Mouse (Mus musculus) right cerebral cortex, postnatal 14 days (tissue): ENCODE data around the gene Olfr313.
A peak's percentile ranks its signal among the peaks of the same experiment; 100 is the strongest.
"Not testable (repeated sequence)": the region's sequence is repeated elsewhere in the genome, so short reads cannot be mapped to it uniquely, and the experiment has no call there.

Experiments used
- DNase-seq: peaks from one replicate; pipeline ENCODE4 v3.0.0; 2022

The Olfr313 gene

DNA sequence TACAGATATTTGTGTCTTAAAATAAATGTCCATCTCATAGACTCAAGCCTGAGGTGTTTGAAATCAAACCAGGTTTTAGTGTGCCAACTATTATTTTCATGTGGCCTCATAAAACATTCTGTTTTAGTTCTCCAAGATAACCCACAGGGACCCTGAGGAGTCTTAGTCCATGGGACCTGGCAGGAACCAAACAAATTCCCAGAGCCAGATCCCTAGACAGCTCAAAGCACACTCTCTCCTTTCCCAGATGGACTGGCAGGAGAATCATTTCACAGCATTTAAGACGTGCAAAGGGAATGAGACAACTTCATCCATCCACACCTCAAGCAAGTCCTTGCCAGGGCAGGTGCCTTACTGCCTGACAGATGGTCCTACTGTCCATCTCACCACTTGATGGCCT is at the start of gene Olfr313:
Gene Olfr313 (plus strand): TSS at position 301 of the 400 bp plus-strand sequence.
- not testable (repeated sequence) for DNase-seq

DNA sequence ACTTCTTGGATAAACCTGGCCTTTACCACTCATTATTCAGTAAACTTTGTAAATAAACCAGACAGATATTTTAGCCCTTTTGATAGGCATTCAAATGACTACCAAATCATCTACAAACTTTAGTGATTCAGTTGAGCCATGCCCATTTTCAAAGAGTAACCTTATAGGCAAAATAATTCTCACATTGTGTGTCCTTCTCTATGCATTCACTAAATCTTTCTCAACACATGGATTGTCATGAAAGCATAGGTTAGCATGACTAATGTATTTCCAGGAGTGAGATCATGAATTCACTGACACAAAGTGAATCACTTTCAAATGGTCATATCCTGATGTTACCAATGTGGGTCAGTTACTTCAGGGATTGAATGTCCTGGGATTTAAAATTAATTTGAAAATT is 41.9 kb upstream of the Olfr313 start, which contains the start of gene Olfr315:
Gene Olfr315 (plus strand): TSS at position 301 of the 400 bp plus-strand sequence.
- DNase-seq = no peak

DNA sequence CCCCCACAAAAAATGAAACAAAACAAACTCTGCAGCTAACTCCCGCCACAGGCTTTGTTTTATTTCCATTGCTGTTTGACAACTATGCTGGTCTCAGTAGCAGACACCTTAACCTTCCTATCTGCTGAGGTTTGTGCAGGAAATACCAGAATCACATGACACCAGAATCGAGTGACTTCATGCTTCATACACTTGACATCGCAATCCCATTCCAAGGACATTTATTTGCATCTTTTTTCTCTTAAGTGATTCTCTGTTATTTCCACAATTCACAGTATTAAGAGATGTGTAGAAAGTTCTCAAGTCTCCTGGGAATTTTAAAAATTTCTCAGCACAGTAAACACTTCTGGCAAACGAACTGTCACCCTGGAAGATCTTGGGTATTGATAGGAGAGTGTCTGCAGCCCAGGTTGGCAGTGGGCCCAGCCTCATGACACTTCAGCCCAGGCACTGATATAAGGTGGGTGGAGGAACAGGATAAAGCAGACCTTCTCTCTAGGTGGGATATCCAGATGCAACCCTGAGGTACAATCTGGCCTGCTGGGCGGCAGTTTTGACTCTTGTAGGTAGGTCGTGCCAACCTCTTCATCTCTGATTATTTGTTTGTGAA is 32.2 kb upstream of the Olfr313 start, which contains the start of gene Olfr314:
Gene Olfr314 (plus strand): TSS at position 473 of the 610 bp plus-strand sequence.
- DNase-seq = no peak

DNA sequence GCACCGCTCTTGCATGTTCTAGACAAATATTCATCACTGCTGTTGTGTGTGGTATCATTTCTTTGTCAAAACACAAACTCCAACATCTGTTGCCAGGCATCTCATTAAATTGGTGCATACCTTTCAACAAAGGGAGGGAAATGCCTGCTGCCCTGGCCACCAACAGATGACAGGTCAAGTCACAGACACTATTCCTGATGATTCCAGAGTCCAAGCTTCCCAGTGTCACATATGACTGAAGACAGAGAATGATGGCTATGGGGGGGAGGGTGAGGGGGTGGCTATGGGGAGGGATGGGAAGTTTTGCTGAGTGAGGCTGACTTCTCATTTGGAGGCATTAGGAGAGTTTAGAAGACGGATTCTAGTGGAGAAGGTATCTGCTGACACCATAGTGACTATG is 30.6 kb upstream of the Olfr313 start:
- no peak for DNase-seq

DNA sequence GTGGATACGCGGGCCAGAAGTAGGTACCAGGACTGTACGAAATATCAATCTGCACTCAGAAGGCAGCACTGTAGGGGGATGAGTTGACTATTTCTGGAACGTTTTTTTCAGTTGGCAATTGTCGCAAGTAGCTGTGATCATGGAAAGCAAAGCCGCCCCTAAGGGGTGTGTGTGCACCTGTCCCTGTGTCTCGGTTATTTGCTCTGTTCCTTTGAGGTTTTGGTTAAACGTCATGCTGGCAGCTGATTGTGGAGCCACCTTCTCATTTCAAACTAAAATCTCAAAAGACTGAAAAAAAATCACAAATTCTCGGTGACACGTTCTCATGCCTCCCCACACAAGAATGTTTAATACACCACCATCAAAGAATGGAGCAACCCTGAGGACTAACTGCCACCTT is 27.1 kb upstream of the Olfr313 start:
- DNase-seq = no peak

DNA sequence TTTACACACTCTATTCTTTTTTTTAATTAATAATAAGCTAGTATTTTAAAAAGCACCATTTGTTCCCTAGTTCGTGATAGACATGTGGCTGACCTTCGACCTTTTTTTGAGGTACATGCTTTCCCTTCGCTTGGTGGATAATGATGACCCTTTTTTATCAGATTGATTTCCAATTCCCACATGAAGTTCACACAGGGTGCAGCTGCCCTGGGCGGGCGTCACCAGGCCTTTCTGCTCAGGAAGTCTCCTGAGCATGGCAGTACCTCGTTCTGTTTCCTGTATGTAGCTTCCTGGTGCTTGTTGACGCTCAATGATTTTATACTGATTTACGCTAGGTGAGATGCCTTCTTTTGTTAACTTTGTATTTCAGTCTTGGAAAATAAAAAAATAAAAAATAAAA is 26.5 kb upstream of the Olfr313 start:
- DNase-seq = no peak

DNA sequence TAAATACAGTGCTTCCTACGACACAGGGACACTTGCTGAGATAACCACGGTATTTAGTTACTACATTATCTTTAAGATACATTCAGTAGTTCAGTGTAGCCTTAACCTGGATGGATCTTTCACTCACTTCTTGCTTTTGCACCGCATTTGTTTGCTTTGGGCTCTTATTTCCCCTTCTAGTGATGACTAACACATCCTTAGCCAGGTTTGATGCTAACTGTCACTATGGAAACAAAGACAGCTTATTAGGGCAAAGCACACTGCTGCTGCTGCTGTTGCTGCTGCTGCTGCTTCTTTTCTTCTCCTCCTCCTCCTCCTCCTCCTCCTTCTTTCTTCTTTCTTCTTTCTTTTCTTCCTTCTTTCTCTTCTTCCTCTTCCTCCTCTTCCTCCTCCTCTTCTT is 25.3 kb upstream of the Olfr313 start:
- no peak for DNase-seq

DNA sequence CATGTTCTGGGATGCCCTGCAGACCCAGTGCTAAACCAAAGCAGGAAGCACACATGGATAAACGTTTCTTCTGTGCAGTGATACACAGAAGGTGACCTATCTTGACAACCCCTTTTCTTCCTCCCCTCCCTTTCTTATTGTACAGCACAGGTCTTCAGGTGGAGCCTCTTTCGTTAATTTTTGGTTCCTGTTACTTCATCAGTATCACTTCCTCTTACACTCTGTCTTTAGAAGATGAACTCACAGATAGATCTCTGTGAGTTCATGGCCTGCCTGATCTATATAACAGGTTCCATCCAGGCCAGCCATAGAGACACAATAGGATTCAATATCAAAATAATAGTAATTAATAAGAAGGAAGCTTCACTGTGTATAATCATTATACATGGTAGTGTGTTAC is 24.7 kb upstream of the Olfr313 start:
- no peak for DNase-seq

DNA sequence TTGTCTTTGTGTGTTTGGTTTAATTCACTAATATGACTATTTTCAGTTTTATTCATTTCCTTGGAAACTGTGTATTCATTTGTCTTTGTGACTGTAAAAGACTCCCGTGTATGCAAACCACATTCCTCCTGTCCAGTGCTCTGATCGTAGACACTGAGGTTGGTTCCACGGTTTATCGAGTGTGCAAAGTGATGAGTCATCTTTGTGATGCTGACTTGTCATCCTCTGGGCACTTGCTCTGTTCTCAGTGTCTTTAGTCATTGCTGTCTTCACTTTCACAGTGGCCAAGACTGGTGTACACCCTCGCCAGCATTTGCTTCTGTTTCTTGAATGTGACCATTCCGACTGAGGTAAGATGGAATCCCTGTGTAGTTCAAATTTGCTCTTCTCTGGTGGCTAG is 24.2 kb upstream of the Olfr313 start:
- no peak for DNase-seq

DNA sequence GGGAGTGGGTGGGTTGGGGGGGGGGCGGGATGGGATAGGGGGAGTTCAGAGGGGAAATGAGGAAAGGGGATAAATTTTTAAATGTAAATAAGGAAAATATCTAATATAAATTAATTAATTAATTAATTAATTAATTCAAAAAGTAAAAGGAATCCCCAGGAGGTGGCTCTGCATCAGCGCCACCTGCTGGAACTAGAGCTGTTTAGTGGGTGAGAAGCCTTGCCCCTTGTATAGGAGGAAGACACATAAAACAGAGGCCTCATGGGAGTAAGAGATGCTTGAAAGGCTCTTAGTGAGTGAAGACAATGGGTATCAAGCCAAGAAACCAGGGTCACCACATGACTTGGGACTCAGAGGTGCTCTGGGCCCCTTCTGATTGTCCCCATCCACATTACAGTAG is 18.9 kb upstream of the Olfr313 start:
- DNase-seq = no peak

DNA sequence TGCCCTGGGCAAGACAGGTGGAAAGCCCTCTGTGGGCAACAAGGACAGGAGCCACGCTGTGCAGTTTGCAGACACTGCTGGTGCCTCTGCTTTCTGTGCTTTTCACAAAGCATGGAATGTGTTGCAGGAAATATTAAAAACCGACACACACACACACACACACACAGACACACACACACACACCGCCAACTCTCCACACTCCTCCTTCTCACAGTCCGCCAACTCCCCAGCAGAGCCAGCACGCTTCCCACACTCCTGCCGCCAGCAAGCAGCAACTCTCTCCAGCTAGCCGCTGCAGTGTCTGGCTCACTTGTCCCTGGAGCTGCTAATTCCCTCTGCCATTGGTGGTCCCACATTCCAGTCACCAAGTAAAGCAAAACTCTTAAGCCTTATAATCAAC is 17.9 kb upstream of the Olfr313 start:
- DNase-seq = peak; percentile 64

DNA sequence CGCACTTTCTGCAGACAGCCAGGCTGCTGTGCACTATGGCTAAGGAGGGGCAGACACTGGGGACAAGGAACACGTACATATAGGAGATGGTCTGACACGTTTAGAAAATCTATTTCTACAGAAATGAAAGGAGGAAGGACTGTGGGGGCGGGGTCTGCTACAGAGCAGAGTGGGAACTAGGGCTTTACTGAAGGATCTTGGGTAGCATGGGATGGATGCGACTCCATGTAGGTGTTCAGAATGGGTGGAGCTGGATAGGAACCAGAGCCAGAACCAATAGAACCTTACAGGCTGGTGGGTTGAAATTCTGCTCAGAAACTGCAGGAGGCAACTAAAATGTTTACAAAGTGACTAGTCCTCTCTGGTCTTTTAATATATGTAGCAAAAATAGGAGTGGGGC is 15.1 kb upstream of the Olfr313 start:
- peak; percentile 27 for DNase-seq

DNA sequence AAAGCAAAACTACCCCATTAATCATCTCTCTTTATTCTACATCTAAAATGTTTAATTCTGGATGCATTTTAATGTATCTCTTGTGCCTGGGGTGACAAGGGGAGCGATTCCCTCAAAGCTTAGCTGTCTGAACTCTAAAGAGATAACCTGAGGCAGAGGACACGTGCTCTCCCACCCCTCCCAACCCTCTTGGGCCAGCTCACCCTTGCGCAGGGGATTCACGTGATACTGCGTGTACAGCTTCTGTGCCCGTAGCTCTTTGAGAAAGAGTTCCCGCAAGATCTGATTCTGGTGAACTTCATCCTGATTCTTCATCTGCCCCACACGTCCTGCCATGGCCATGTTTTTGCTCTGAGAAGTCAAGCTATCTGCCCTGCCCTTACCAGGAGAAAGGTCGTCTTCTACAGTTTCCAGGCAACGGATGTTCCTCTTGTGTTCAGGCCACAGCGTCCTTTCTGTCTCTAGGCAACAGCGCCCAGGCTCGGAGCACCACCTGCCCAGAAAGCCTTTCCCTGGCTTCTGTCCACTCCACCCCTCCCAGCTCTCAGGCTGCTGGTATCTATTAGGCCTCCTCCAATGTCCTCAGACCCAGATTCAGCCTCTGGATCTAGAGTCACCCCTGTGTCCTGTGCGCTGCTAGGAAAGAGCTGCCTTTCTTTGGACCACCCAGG is 13.1 kb upstream of the Olfr313 start, which contains the start of gene Fam183b:
Gene Fam183b (minus strand): TSS at position 403 of the 671 bp plus-strand sequence.
- DNase-seq = no peak

DNA sequence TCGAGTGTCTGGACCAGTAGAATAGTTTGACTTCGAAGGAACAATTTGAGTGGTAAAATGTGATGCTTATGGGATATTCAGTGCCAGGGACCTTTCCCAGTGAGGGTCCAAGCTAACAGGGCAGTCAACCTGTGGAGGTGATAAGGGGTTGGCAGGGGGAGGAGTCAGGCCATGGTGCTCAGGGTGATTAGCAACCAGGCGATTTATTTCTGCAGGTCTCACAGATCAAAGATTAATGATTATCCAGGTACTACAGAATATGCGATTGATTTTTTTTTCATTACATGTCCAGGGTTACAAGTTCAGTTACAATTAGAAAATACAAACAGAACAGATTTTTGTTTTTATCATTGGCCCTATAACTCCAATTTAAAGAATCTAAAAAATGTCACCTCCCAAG is 10.9 kb upstream of the Olfr313 start:
- DNase-seq = no peak

DNA sequence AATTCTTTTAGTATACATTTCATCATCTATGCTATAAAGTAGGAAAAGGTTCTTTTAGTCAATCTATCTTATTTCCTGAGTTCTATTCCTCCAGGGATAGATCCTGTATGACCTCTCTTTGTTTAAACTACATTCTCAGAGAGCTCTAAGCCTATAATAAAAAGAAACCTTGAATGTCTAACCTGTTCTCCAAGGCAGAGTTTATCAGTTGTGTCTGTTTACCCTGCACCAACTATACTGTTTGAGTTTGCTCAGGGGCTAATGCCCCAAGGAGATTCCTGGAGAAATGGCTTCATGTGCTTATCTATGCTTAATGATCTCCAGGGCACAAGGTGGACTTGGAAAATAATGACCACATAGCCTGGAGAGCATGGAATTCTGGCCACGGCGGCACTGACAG is 10.4 kb upstream of the Olfr313 start:
- no peak for DNase-seq

DNA sequence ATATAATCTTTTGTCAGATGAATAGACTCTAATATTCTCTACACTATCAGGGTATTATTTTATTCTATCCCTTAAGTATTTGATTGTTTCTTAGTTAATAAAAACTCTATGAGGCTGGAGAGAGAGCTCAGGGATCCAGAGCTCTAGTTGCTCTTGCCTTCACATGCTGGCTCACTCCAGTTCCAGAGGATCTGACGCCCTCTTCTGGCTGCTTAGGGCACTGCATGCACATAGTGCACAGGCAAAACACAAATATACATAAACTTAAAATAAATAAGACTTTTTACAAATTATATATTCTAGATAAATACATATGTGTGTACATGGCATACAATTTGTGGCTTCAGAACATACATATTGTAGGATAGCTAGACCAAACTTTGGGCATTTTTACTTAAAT is 2.8 kb upstream of the Olfr313 start:
- no peak for DNase-seq

DNA sequence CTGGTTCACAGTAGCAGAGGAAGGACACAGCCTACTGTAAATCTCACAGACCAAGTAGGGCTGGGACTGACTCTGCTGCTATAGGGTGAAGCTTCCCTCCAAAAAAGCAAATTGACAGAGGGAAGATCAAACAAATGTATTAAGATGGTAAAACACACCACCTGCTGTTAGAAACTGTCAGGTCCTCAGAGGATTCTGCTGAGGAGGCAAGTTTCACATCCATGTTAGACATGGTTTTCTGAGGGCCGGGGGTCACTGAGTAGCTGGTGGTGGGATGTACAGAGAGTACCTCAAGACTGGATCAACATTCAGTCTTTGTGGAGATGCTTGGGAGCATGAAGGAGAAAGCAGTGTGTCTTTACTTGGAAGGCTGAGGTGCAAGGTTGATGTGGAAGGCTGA is 876 bp downstream of the Olfr313 start:
- DNase-seq = no peak

DNA sequence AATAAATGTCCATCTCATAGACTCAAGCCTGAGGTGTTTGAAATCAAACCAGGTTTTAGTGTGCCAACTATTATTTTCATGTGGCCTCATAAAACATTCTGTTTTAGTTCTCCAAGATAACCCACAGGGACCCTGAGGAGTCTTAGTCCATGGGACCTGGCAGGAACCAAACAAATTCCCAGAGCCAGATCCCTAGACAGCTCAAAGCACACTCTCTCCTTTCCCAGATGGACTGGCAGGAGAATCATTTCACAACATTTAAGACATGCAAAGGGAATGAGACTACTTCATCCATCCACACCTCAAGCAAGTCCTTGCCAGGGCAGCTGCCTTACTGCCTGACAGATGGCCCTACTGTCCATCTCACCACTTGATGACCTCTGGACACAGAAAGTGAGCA is 14.1 kb downstream of the Olfr313 start, which contains the start of gene Olfr312:
Gene Olfr312 (plus strand): TSS at position 301 of the 400 bp plus-strand sequence.
- DNase-seq = not testable (repeated sequence)

DNA sequence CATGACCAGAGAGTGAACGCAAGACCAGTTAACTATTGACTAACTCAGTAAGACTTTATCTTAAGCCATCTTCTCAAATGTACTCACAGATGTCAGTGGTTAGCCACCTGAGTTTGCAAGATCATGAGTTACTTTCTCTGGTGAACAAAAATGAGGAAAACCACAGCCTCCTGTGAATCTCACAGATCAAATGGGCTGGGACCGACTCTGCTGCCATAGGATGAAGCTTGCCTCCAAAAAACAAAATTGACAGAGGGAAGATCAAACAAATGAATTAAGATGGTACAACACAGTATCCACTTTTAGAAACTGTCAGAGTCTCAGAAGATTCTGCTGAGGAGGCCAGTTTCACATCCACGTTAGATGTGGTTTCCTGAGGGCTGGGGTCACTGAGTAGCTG is 15.0 kb downstream of the Olfr313 start:
- no peak for DNase-seq

DNA sequence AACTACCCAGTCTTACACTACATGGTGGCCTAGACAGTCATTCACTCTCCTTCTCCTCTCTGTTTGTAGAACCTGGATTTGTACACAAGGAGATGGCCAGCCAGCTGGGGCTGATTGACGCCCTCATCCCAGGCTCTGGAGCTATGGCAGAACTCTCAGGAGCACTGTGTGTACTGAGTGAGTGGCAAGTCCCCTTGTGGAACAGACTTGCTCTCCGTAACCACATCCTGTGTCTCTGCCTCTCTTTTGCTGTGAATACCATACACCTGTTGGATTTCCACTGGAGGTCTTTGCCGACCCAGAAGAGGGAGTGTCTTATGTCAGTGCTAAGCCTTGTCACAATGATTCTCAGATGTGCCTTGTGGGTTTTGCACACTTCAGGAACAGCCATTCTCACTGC is 17.7 kb downstream of the Olfr313 start:
- DNase-seq = not testable (repeated sequence)

DNA sequence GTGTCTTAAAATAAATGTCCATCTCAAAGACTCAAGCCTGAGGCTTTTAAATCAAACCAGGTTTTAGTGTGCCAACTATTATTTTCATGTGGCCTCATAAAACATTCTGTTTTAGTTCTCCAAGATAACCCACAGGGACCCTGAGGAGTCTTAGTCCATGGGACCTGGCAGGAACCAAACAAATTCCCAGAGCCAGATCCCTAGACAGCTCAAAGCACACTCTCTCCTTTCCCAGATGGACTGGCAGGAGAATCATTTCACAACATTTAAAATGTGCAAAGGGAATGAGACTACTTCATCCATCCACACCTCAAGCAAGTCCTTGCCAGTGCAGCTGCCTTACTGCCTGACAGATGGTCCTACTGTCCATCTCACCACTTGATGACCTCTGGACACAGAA is 24.2 kb downstream of the Olfr313 start, which contains the start of gene Olfr311:
Gene Olfr311 (plus strand): TSS at position 301 of the 400 bp plus-strand sequence.
- not testable (repeated sequence) for DNase-seq

DNA sequence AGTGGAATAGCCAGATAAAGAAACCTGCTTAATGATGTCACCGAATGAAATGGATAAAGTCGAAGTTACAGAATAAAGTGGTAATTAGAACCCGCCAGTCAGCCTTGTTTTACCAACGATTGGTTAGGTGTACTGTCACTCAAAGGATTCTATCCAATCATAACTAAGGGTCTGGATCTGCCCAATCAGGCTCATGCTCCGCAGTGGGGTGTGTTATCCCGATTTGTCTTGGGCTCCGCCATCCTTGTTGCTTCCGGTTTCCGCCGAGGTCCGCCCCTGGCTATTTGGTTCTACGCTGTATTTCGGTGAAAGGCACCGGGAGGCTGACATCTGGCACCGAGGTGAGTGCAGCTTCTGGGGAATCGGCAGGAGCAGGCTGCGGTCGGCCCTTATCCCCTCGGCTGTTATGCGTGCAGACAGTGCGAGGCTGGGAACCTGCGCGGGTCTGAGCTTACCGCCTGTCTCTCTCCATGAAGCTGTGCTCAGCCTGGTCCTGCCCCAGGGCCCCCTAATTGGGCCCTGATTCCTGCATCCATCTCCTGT is 32.2 kb downstream of the Olfr313 start, which contains the start of gene Gm12258:
Gene Gm12258 (plus strand): TSS at position 240 of the 543 bp plus-strand sequence.
- DNase-seq = peak; percentile 75

DNA sequence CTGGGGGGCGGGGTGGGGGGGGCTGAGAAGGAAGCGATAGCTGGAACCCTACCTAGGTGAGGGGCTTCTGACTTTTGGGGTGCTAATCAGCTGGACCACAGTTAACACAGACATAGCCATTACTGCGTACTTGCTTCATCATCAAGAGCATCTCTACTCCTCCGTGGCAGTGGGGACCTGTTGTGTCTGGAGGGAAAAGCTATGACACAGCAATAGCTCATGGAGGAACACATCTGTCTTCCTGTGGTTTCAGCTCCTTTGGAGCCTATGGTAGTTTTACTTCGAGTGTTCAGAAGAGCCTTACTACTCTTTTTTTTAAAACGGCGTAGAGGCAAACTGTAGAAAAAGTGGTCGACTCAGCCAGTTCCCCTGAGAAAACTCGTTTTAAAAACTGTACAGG is 32.8 kb downstream of the Olfr313 start:
- no peak for DNase-seq

DNA sequence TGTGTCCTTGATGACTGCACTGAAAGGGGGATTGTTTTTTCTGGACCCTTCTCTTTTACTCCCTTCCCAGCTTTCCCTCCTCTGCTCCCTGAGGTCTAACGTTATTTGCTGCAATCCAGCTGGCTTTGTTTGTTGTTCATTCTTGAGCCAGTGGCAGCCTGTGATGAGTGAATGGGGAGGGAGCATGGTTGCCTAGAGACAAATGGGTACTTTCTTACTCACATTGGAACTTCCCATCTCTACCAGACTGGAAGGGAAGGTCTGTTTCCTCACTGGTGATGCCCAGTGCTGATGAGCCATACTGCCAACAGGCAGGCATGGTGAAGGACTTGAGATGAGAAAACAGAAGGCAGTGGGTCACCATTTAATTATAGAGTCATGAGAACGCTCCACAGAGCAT is 34.9 kb downstream of the Olfr313 start:
- DNase-seq = no peak
